Mouse (Mus musculus): Measurements from ENCODE around the gene Wdr89. TPM values are rescaled to one million over a fixed set of nuclear protein-coding genes. Genes with fewer than 3 reads are reported as not detected.
A peak's percentile ranks its signal among the peaks of the same experiment; 100 is the strongest.

The Wdr89 gene
- polyA plus RNA-seq, 1 experiment from 2014 or later = 11.9 TPM

DNA sequence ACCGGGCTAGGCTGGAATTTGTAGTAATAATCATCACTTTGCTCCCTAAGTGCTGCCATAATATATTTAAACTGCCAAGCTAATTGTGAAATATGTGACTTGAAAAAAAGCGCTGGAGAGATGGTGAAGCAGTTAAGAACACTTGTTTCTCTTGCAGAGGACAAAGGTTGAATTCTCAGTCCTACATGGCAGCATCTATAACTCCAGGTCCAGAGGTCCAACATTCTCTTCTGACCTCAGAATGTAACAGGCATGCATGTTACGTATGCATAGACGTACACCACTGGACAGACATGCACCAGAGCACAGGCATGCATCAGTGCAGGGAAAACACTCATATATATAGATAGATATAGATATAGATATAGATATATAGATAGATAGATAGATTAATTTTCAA lies 9.1 kb upstream of the Wdr89 start:
- H3K9me3 ChIP-seq (ENCODE audit: control insufficient read depth, low read length) = no peaks in the 10 kb centered on the region
- H3K27me3 ChIP-seq (ENCODE audit: control insufficient read depth, insufficient read depth, low read length) = no peaks in the 10 kb centered on the region
- ATAC-seq (replicated peaks; ENCODE audit: low FRiP score) = no peak

DNA sequence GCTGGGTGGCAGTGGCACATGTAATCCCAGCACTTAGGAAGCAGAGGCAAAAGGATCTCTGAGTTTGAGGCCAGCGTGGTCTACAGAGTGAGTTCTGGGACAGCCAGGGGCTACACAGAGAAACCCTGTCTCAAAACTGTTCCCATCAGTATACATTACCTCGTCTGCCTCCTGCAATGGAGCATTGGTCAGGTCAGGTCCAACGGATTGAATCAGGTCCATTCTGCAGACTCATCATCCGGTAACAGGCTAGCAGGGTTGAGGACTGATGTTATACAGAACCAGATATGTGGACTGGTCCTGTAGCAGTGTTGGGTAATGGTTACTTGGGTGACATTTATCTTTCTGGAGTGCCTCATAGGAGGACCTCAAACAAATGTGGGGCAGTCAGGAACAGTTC lies 3.3 kb upstream of the Wdr89 start:
- no peak overlapping the region for H3K4me3 ChIP-seq (ENCODE audit: low read depth, low read length)
- H3K9me3 ChIP-seq (ENCODE audit: control insufficient read depth, low read length) = no peaks in the 10 kb centered on the region
- peaks cover 4% of the 10 kb centered on the region; the same call in 1 of the 2 replicates for H3K4me1 ChIP-seq (replicated peaks; ENCODE audit: control insufficient read depth, insufficient read depth, low read length)
- WGBS = 95% methylated on average over 4 of the region's 4 CpGs
- H3K27me3 ChIP-seq (ENCODE audit: control insufficient read depth, insufficient read depth, low read length) = no peaks in the 10 kb centered on the region
- H3K27ac ChIP-seq (ENCODE audit: low read depth, low read length) = no peak overlapping the region
- ATAC-seq (replicated peaks; ENCODE audit: low FRiP score) = no peak
- H3K9ac ChIP-seq (ENCODE audit: low read length) = no peak overlapping the region
- no peak for DNase-seq (ENCODE audit: low spot score)
- H3K4me2 ChIP-seq (ENCODE audit: low read depth, low read length, severe bottlenecking) = no peak overlapping the region
- H3K36me3 ChIP-seq (ENCODE audit: control insufficient read depth, insufficient read depth, low read length) = no peaks in the 10 kb centered on the region

More for the DNA sequence above, 9.1 kb upstream of the Wdr89 start:
- DNase-seq (ENCODE audit: low spot score) = no peak
- Histone ChIP-seq H3K27ac (ENCODE audit: low read depth, low read length) (no peak overlapping the region), H3K4me3 (ENCODE audit: low read depth, low read length) (no peak overlapping the region), H3K4me2 (ENCODE audit: low read depth, low read length, severe bottlenecking) (no peak overlapping the region), H3K9ac (ENCODE audit: low read length) (no peak overlapping the region), H3K4me1 (replicated peaks; ENCODE audit: control insufficient read depth, insufficient read depth, low read length) (no peaks in the 10 kb centered on the region), H3K36me3 (ENCODE audit: control insufficient read depth, insufficient read depth, low read length) (no peaks in the 10 kb centered on the region)
- 93% methylated on average over 4 of the region's 4 CpGs for WGBS

DNA sequence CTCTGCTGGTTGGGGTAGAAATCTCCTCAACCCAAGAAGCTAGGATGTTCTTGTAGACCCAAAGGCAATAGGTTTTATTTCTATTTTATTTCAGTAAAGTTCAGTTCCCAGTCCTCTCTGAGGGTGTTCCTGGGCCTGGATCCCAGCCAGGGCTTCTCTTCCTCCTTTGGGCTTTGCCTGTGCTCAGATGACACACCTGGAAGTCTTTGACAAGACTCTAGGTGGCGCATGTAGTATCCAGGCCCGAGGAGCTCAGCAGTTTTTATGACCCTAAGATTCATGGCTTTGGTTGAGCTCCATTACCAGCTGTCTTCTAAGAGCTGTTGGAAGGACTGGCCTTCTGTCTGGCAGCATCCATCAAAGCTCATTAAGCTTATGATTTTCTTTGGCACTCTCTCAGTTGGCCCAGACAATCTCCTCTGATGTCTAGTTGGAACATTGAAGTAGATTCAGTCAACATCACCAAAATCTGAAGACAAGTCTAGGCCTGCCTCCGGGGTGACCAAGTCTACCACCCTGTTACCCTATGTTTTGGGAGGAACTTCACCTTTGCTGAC lies 2.5 kb upstream of the Wdr89 start:
- DNase-seq (ENCODE audit: low spot score) = no peak
- H3K27ac ChIP-seq (ENCODE audit: low read depth, low read length) = no peak overlapping the region
- no peak for ATAC-seq (replicated peaks; ENCODE audit: low FRiP score)
- peaks cover 4% of the 10 kb centered on the region; the same call in 1 of the 2 replicates for H3K4me1 ChIP-seq (replicated peaks; ENCODE audit: control insufficient read depth, insufficient read depth, low read length)
- no peak overlapping the region for H3K9ac ChIP-seq (ENCODE audit: low read length)
- WGBS = 84% methylated on average over 3 of the region's 3 CpGs
- no peaks in the 10 kb centered on the region for H3K9me3 ChIP-seq (ENCODE audit: control insufficient read depth, low read length)
- no peak overlapping the region for H3K4me2 ChIP-seq (ENCODE audit: low read depth, low read length, severe bottlenecking)
- no peak overlapping the region for H3K4me3 ChIP-seq (ENCODE audit: low read depth, low read length)
- no peaks in the 10 kb centered on the region for H3K27me3 ChIP-seq (ENCODE audit: control insufficient read depth, insufficient read depth, low read length)
- H3K36me3 ChIP-seq (ENCODE audit: control insufficient read depth, insufficient read depth, low read length) = no peaks in the 10 kb centered on the region

DNA sequence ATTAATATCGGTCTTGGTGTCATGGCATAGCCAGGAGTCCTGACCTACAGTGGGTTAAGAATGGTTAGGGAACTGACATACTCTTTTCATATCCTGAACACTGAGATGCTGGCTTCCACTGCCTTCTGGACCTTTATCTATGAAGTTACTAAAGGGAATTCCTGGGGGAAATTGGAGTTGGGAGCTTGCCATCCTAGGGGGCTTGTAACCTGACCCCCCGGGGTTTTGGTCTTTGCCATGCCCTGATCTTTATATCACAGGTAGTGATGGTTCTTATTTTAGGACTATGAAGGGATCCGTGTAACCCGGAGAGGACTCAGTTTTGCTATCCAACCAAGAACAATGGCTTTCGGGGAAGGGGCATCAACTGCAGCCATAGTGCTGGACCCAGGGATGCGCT lies 1.3 kb upstream of the Wdr89 start:
- no peaks in the 10 kb centered on the region for H3K9me3 ChIP-seq (ENCODE audit: control insufficient read depth, low read length)
- no peak overlapping the region for H3K27ac ChIP-seq (ENCODE audit: low read depth, low read length)
- no peaks in the 10 kb centered on the region for H3K27me3 ChIP-seq (ENCODE audit: control insufficient read depth, insufficient read depth, low read length)
- no peaks in the 10 kb centered on the region for H3K36me3 ChIP-seq (ENCODE audit: control insufficient read depth, insufficient read depth, low read length)
- ATAC-seq (replicated peaks; ENCODE audit: low FRiP score) (no peak), DNase-seq (ENCODE audit: low spot score) (no peak)
- H3K4me2 ChIP-seq (ENCODE audit: low read depth, low read length, severe bottlenecking) = peak overlapping the region; percentile 83
- peak overlapping the region; percentile 57 for H3K4me3 ChIP-seq (ENCODE audit: low read depth, low read length)
- H3K4me1 ChIP-seq (replicated peaks; ENCODE audit: control insufficient read depth, insufficient read depth, low read length) = peaks cover 4% of the 10 kb centered on the region; the same call in 1 of the 2 replicates
- peak overlapping the region; percentile 44 for H3K9ac ChIP-seq (ENCODE audit: low read length)
- 91% methylated on average over 6 of the region's 6 CpGs for WGBS

DNA sequence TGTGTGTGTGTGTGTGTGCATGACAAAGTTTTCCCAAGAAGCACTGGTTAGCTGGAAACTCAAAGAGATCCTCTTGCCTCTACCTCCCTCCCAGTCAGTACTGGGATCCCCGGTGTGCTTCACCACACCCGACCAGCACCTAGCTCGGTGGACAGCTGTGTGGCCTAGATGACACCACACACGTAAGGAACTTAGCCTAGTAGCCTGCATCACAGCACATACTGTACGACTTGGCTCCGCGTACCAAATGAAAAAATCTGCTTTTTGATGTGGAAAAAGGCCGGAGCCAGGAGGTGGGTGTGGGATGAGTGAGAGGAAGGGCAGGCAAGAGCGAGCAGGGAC lies 450 bp downstream of the Wdr89 start:
- Histone ChIP-seq H3K27ac (ENCODE audit: low read depth, low read length) (peak overlapping the region; percentile 58; the same call in 1 of the 2 replicates), H3K9me3 (ENCODE audit: control insufficient read depth, low read length) (no peaks in the 10 kb centered on the region), H3K9ac (ENCODE audit: low read length) (peak overlapping the region; percentile 81), H3K4me3 (ENCODE audit: low read depth, low read length) (peak overlapping the region; percentile 57), H3K4me1 (replicated peaks; ENCODE audit: control insufficient read depth, insufficient read depth, low read length) (peaks cover 4% of the 10 kb centered on the region; the same call in 1 of the 2 replicates), H3K36me3 (ENCODE audit: control insufficient read depth, insufficient read depth, low read length) (no peaks in the 10 kb centered on the region), H3K4me2 (ENCODE audit: low read depth, low read length, severe bottlenecking) (peak overlapping the region; percentile 90), H3K27me3 (ENCODE audit: control insufficient read depth, insufficient read depth, low read length) (no peaks in the 10 kb centered on the region)
- ATAC-seq (replicated peaks; ENCODE audit: low FRiP score) = no peak
- WGBS = 2% methylated on average over 9 of the region's 9 CpGs
- no peak for DNase-seq (ENCODE audit: low spot score)

DNA sequence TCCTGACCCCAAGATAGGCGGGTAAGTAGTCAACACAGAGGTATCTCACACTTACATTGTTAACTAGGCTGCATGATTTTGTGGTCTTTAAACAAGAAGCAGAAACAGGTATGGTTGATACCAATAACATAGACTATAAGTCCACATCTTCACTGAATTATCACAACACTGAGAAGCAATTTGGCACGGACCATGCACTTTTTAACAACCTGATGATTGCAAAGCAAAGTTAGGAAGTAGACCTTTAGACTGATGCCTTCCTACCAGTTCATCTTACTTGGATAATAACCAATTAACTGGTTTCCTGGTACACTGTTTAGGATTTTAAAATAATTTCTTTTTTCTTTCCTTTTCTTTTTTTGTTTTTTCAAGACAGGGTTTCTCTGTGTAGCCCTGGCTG lies 1.1 kb downstream of the Wdr89 start:
- no peak overlapping the region for H3K4me3 ChIP-seq (ENCODE audit: low read depth, low read length)
- no peaks in the 10 kb centered on the region for H3K27me3 ChIP-seq (ENCODE audit: control insufficient read depth, insufficient read depth, low read length)
- no peak overlapping the region for H3K9ac ChIP-seq (ENCODE audit: low read length)
- H3K9me3 ChIP-seq (ENCODE audit: control insufficient read depth, low read length) = no peaks in the 10 kb centered on the region
- WGBS = 93% methylated on average over 2 of the region's 2 CpGs
- ATAC-seq (replicated peaks; ENCODE audit: low FRiP score) (no peak), DNase-seq (ENCODE audit: low spot score) (no peak)
- no peaks in the 10 kb centered on the region for H3K36me3 ChIP-seq (ENCODE audit: control insufficient read depth, insufficient read depth, low read length)
- peak overlapping the region; percentile 90; the same call in 1 of the 2 replicates for H3K4me2 ChIP-seq (ENCODE audit: low read depth, low read length, severe bottlenecking)
- H3K4me1 ChIP-seq (replicated peaks; ENCODE audit: control insufficient read depth, insufficient read depth, low read length) = peaks cover 4% of the 10 kb centered on the region; the same call in 1 of the 2 replicates
- H3K27ac ChIP-seq (ENCODE audit: low read depth, low read length) = no peak overlapping the region

DNA sequence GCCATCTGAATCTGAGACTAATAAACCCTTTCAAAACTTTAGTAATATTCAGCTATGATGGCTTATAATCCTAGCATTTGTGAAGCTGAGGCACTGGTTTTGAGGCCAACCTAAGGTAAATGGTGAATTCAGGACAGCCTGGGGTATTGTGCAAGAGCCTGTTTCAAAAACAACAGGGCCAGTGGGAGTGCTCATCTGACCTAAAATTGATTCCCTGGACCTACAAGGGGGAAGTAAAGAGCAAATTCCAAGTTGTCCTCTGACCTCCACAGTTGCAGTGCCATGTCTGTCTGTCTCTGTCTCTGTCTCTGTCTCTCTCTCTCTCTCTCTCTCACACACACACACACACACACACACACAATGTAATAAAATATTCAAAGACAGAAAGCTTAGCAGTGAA lies 2.4 kb downstream of the Wdr89 start:
- Histone ChIP-seq H3K36me3 (ENCODE audit: control insufficient read depth, insufficient read depth, low read length) (no peaks in the 10 kb centered on the region), H3K4me2 (ENCODE audit: low read depth, low read length, severe bottlenecking) (no peak overlapping the region), H3K4me1 (replicated peaks; ENCODE audit: control insufficient read depth, insufficient read depth, low read length) (peaks cover 4% of the 10 kb centered on the region; the same call in 1 of the 2 replicates), H3K27me3 (ENCODE audit: control insufficient read depth, insufficient read depth, low read length) (no peaks in the 10 kb centered on the region), H3K9ac (ENCODE audit: low read length) (no peak overlapping the region), H3K27ac (ENCODE audit: low read depth, low read length) (no peak overlapping the region), H3K9me3 (ENCODE audit: control insufficient read depth, low read length) (no peaks in the 10 kb centered on the region), H3K4me3 (ENCODE audit: low read depth, low read length) (no peak overlapping the region)
- DNase-seq (ENCODE audit: low spot score) = peak; percentile 10
- ATAC-seq (replicated peaks; ENCODE audit: low FRiP score) = no peak

DNA sequence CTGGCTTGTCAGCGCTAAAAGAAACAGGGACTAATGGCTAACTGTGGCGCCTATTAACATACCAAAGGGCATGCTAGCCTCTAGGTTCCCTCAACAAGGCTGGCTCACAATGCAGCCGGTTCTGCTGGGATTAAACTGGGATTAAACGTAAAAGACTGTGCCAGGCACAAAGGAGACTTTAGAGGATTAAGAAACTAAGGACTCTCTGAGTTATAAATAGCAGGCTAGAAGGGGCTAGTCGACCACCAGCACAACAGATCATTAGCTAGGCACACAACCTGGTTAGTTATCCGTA lies 4.9 kb downstream of the Wdr89 start:
- H3K27me3 ChIP-seq (ENCODE audit: control insufficient read depth, insufficient read depth, low read length) = no peaks in the 10 kb centered on the region
- no peak overlapping the region for H3K27ac ChIP-seq (ENCODE audit: low read depth, low read length)
- H3K4me2 ChIP-seq (ENCODE audit: low read depth, low read length, severe bottlenecking) = no peak overlapping the region
- H3K9ac ChIP-seq (ENCODE audit: low read length) = no peak overlapping the region
- no peaks in the 10 kb centered on the region for H3K9me3 ChIP-seq (ENCODE audit: control insufficient read depth, low read length)
- H3K36me3 ChIP-seq (ENCODE audit: control insufficient read depth, insufficient read depth, low read length) = no peaks in the 10 kb centered on the region
- WGBS = 5% methylated on average over 6 of the region's 6 CpGs
- peak; percentile 54 for DNase-seq (ENCODE audit: low spot score)
- 0 out of 2 replicates have a peak, but pooled peaks have one; percentile 17 for ATAC-seq (replicated peaks; ENCODE audit: low FRiP score)
- H3K4me3 ChIP-seq (ENCODE audit: low read depth, low read length) = no peak overlapping the region
- H3K4me1 ChIP-seq (replicated peaks; ENCODE audit: control insufficient read depth, insufficient read depth, low read length) = no peaks in the 10 kb centered on the region

All from forebrain, embryonic 11.5 days (tissue).